Mouse (Mus musculus) C2C12 (cell line): ENCODE measurements around the gene Slc38a11.

ENCODE experiments used
- CEBPB ChIP-seq: IDR thresholded peaks from one replicate; pipeline ENCODE4 v1.6.1; 2011; ENCODE audit warnings: low read depth, mild to moderate bottlenecking, control low read depth, moderate library complexity
- CTCF ChIP-seq: IDR thresholded peaks from one replicate; pipeline ENCODE4 v1.5.1; 2011; ENCODE audit not compliant: control insufficient read depth, insufficient read depth, insufficient read length
- FOSL1 ChIP-seq: IDR thresholded peaks from one replicate; pipeline ENCODE4 v1.8.0; 2011; ENCODE audit warnings: mild to moderate bottlenecking, low read length; ENCODE audit not compliant: poor library complexity, insufficient read depth, severe bottlenecking
- MAX ChIP-seq: IDR thresholded peaks from one replicate; pipeline ENCODE4 v1.6.1; 2011; ENCODE audit warnings: mild to moderate bottlenecking, control low read depth
- MYOG ChIP-seq: IDR thresholded peaks from one replicate; pipeline ENCODE4 v1.6.1; 2011; ENCODE audit not compliant: control insufficient read depth, insufficient read length; ENCODE audit errors: extremely low read depth

GRCm38 (mm10) chr2:65391322-65391721, 27.5 kb upstream of the Slc38a11 start:
- TF ChIP-seq CEBPB, result no peak
- TF ChIP-seq CTCF, result no peak
- no peak for TF ChIP-seq MYOG
- no peak for TF ChIP-seq FOSL1
- no peak for TF ChIP-seq MAX
